8 mouse cellular contexts compared by ENCODE assay signal in the genomic region with DNA sequence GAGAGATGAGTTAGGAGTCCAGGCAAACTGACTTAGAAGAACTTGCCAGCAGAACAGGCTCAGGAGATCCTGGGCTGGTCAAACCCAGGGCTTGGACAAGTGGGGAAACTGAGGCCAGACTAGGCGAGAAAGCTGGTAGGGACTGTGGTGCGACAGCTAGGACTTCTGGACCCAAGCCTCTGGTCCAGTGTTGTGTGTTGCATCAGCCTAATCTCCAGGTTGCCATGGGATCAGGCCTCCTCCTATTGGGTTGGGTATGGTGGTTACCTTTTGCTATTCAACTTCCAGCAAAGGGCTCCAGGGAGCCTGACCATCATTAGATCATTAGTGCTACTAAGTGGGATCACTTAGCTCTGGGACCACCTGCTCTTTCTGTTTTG. TPM values are rescaled to one million over a fixed set of nuclear protein-coding genes. Genes with fewer than 3 reads are reported as not detected.
DNase-seq lines count a peak whose midpoint lies in the region; ATAC-seq and TF ChIP-seq lines count a peak whose summit lies in the region.

No protein-coding gene starts in this region.

- no peaks in the 10 kb centered on the region for H3K36me3 ChIP-seq in lung, embryonic 15.5 days
- H3K36me3 ChIP-seq in embryonic facial prominence, embryonic 13.5 days = no peaks in the 10 kb centered on the region
- H3K36me3 ChIP-seq in intestine, postnatal 0 days (ENCODE audit: control insufficient read depth, insufficient read depth) = no peaks in the 10 kb centered on the region
- no peaks in the 10 kb centered on the region for H3K36me3 ChIP-seq in neural tube, embryonic 15.5 days

- ATAC-seq in lung, embryonic 15.5 days (ENCODE audit: borderline replicate concordance, extremely low read depth, low FRiP score, low TSS enrichment) = no peak
- no peak for ATAC-seq in embryonic facial prominence, embryonic 13.5 days (ENCODE audit: insufficient number of reproducible peaks, insufficient read depth, low FRiP score, low TSS enrichment, low read depth)
- ATAC-seq in intestine, postnatal 0 days = no peak
- no peak for ATAC-seq in neural tube, embryonic 15.5 days (ENCODE audit: low FRiP score)
- ATAC-seq in megakaryocyte progenitor cell, adult 5-6 weeks (replicated peaks; ENCODE audit: poor library complexity) = no peak

- no peaks in the 10 kb centered on the region for H3K9me3 ChIP-seq in lung, embryonic 15.5 days
- H3K9me3 ChIP-seq in embryonic facial prominence, embryonic 13.5 days = no peaks in the 10 kb centered on the region
- H3K9me3 ChIP-seq in intestine, postnatal 0 days (ENCODE audit: control insufficient read depth) = no peaks in the 10 kb centered on the region
- H3K9me3 ChIP-seq in neural tube, embryonic 15.5 days (replicated peaks) = no peaks in the 10 kb centered on the region

- peaks cover 13% of the 10 kb centered on the region for H3K4me1 ChIP-seq in lung, embryonic 15.5 days
- H3K4me1 ChIP-seq in embryonic facial prominence, embryonic 13.5 days = peaks cover 14% of the 10 kb centered on the region
- peaks cover 10% of the 10 kb centered on the region for H3K4me1 ChIP-seq in intestine, postnatal 0 days (replicated peaks; ENCODE audit: control insufficient read depth, insufficient read depth, low read length)
- peaks cover 21% of the 10 kb centered on the region for H3K4me1 ChIP-seq in neural tube, embryonic 15.5 days

- TF ChIP-seq CTCF in intestine, postnatal 0 days (IDR thresholded peaks at IDR 0.05; ENCODE audit: low read depth) = no peak

- WGBS in lung, embryonic 15.5 days = 71% methylated on average over 2 of the region's 2 CpGs
- WGBS in embryonic facial prominence, embryonic 13.5 days = 65% methylated on average over 2 of the region's 2 CpGs
- 77% methylated on average over 2 of the region's 2 CpGs for WGBS in intestine, postnatal 0 days
- 62% methylated on average over 2 of the region's 2 CpGs for WGBS in neural tube, embryonic 15.5 days

- H3K9ac ChIP-seq in lung, embryonic 15.5 days = peak overlapping the region; percentile 64
- peak overlapping the region; percentile 92 for H3K9ac ChIP-seq in embryonic facial prominence, embryonic 13.5 days
- H3K9ac ChIP-seq in intestine, postnatal 0 days (ENCODE audit: low read depth, low read length) = peak overlapping the region; percentile 68; the same call in 1 of the 2 replicates
- peak overlapping the region; percentile 92; the same call in 1 of the 2 replicates for H3K9ac ChIP-seq in neural tube, embryonic 15.5 days (replicated peaks)

- peak overlapping the region; percentile 72 for H3K4me2 ChIP-seq in lung, embryonic 15.5 days
- peak overlapping the region; percentile 81 for H3K4me2 ChIP-seq in embryonic facial prominence, embryonic 13.5 days
- H3K4me2 ChIP-seq in intestine, postnatal 0 days (replicated peaks; ENCODE audit: low read depth) = peak overlapping the region; percentile 89
- H3K4me2 ChIP-seq in neural tube, embryonic 15.5 days = peak overlapping the region; percentile 82

- no peak overlapping the region for H3K27ac ChIP-seq in lung, embryonic 15.5 days
- H3K27ac ChIP-seq in embryonic facial prominence, embryonic 13.5 days = no peak overlapping the region
- no peak overlapping the region for H3K27ac ChIP-seq in intestine, postnatal 0 days (ENCODE audit: low read depth, low read length)
- H3K27ac ChIP-seq in neural tube, embryonic 15.5 days (replicated peaks) = no peak overlapping the region

- no peaks in the 10 kb centered on the region for H3K27me3 ChIP-seq in lung, embryonic 15.5 days
- H3K27me3 ChIP-seq in embryonic facial prominence, embryonic 13.5 days = no peaks in the 10 kb centered on the region
- H3K27me3 ChIP-seq in intestine, postnatal 0 days (replicated peaks; ENCODE audit: control insufficient read depth, insufficient read depth, low read length) = no peaks in the 10 kb centered on the region
- no peaks in the 10 kb centered on the region for H3K27me3 ChIP-seq in neural tube, embryonic 15.5 days (replicated peaks)

- DNase-seq in lung, postnatal 36 days = no peak
- no peak for DNase-seq in cerebellum, postnatal 4 days (ENCODE audit: low spot score in 2 of 2)
- DNase-seq in B cell, adult 2 months = no peak

- H3K4me3 ChIP-seq in lung, embryonic 15.5 days = peak overlapping the region; percentile 83
- peak overlapping the region; percentile 79 for H3K4me3 ChIP-seq in embryonic facial prominence, embryonic 13.5 days
- peak overlapping the region; percentile 70 for H3K4me3 ChIP-seq in intestine, postnatal 0 days (ENCODE audit: low read depth, low read length)
- peak overlapping the region; percentile 76 for H3K4me3 ChIP-seq in neural tube, embryonic 15.5 days (replicated peaks)

RNA-seq across cellular contexts. Expression of gene Otub2, which starts 0.9 kb away (rescaled TPM):
- 8.8 TPM in 2 replicates for polyA plus RNA-seq in lung, embryonic 15.5 days (2015; fragmentation: Nextera tagmentation; extraction: Ambion mirVana)
- polyA plus RNA-seq in embryonic facial prominence, embryonic 13.5 days (2015; fragmentation: Nextera tagmentation; extraction: Ambion mirVana) = 10.7 and 11.4 TPM in 2 replicates
- 1.8 and 2.3 TPM in 2 replicates for polyA plus RNA-seq in intestine, postnatal 0 days (2015; fragmentation: Nextera tagmentation; extraction: Ambion mirVana)
- 20.3 and 23.1 TPM in 2 replicates for polyA plus RNA-seq in neural tube, embryonic 15.5 days (2015; fragmentation: Nextera tagmentation; extraction: Ambion mirVana)
- total RNA-seq in megakaryocyte progenitor cell, adult 5-6 weeks (2015) = 0.54 and 3.0 TPM in 2 replicates
- total RNA-seq in megakaryocyte progenitor cell, adult 5-6 weeks (2017) = 0.54 and 1.3 TPM in 2 replicates

RNA-seq across cellular contexts. Expression of gene 9330161L09Rik, which starts 18.3 kb away (rescaled TPM):
- 0.16 TPM in 1 of 2 replicates, not detected in the other for polyA plus RNA-seq in lung, embryonic 15.5 days (2015; fragmentation: Nextera tagmentation; extraction: Ambion mirVana)
- polyA plus RNA-seq in embryonic facial prominence, embryonic 13.5 days (2015; fragmentation: Nextera tagmentation; extraction: Ambion mirVana) = 0.45 and 0.63 TPM in 2 replicates
- 0.35 TPM in 1 of 2 replicates, not detected in the other for polyA plus RNA-seq in intestine, postnatal 0 days (2015; fragmentation: Nextera tagmentation; extraction: Ambion mirVana)
- polyA plus RNA-seq in neural tube, embryonic 15.5 days (2015; fragmentation: Nextera tagmentation; extraction: Ambion mirVana) = 0.36 and 1.1 TPM in 2 replicates
- total RNA-seq in megakaryocyte progenitor cell, adult 5-6 weeks (2015) = 1.5 and 3.0 TPM in 2 replicates
- total RNA-seq in megakaryocyte progenitor cell, adult 5-6 weeks (2017) = 0.25 and 0.47 TPM in 2 replicates

RNA-seq across cellular contexts. Expression of gene Asb2, which starts 33.5 kb away (rescaled TPM):
- polyA plus RNA-seq in lung, embryonic 15.5 days (2015; fragmentation: Nextera tagmentation; extraction: Ambion mirVana) = 8.6 TPM in 2 replicates
- polyA plus RNA-seq in embryonic facial prominence, embryonic 13.5 days (2015; fragmentation: Nextera tagmentation; extraction: Ambion mirVana) = 0.87 and 1.7 TPM in 2 replicates
- polyA plus RNA-seq in intestine, postnatal 0 days (2015; fragmentation: Nextera tagmentation; extraction: Ambion mirVana) = 15.1 and 18.5 TPM in 2 replicates
- polyA plus RNA-seq in neural tube, embryonic 15.5 days (2015; fragmentation: Nextera tagmentation; extraction: Ambion mirVana) = 2.1 and 3.3 TPM in 2 replicates
- total RNA-seq in megakaryocyte progenitor cell, adult 5-6 weeks (2015) = 0.10 TPM in 1 of 2 replicates, not detected in the other
- total RNA-seq in megakaryocyte progenitor cell, adult 5-6 weeks (2017) = not detected in 2 replicates

RNA-seq across cellular contexts. Expression of gene Ddx24, which starts 36.3 kb away (rescaled TPM):
- 76.7 and 83.1 TPM in 2 replicates for polyA plus RNA-seq in lung, embryonic 15.5 days (2015; fragmentation: Nextera tagmentation; extraction: Ambion mirVana)
- polyA plus RNA-seq in embryonic facial prominence, embryonic 13.5 days (2015; fragmentation: Nextera tagmentation; extraction: Ambion mirVana) = 137 and 142 TPM in 2 replicates
- 84.6 and 106 TPM in 2 replicates for polyA plus RNA-seq in intestine, postnatal 0 days (2015; fragmentation: Nextera tagmentation; extraction: Ambion mirVana)
- 176 and 181 TPM in 2 replicates for polyA plus RNA-seq in neural tube, embryonic 15.5 days (2015; fragmentation: Nextera tagmentation; extraction: Ambion mirVana)
- total RNA-seq in megakaryocyte progenitor cell, adult 5-6 weeks (2015) = 77.9 and 79.7 TPM in 2 replicates
- total RNA-seq in megakaryocyte progenitor cell, adult 5-6 weeks (2017) = 82.6 and 119 TPM in 2 replicates

RNA-seq across cellular contexts. Expression of gene Ifi27, which starts 44.7 kb away (rescaled TPM):
- 45.6 and 51.1 TPM in 2 replicates for polyA plus RNA-seq in lung, embryonic 15.5 days (2015; fragmentation: Nextera tagmentation; extraction: Ambion mirVana)
- polyA plus RNA-seq in embryonic facial prominence, embryonic 13.5 days (2015; fragmentation: Nextera tagmentation; extraction: Ambion mirVana) = 37.9 and 41.2 TPM in 2 replicates
- 79.3 and 84.8 TPM in 2 replicates for polyA plus RNA-seq in intestine, postnatal 0 days (2015; fragmentation: Nextera tagmentation; extraction: Ambion mirVana)
- 14.6 and 30.5 TPM in 2 replicates for polyA plus RNA-seq in neural tube, embryonic 15.5 days (2015; fragmentation: Nextera tagmentation; extraction: Ambion mirVana)
- 61.5 and 79.9 TPM in 2 replicates for total RNA-seq in megakaryocyte progenitor cell, adult 5-6 weeks (2015)
- 51.8 and 55.5 TPM in 2 replicates for total RNA-seq in megakaryocyte progenitor cell, adult 5-6 weeks (2017)
